Mouse (Mus musculus) kidney, adult 2 months (tissue): ENCODE data around the gene Nphs1.

Experiments used
- CTCF ChIP-seq: fragments of 200-500 bp; conservative IDR thresholded peaks from 2 replicates; pipeline ENCODE4 v1.5.1; 2011; ENCODE audit warnings: low read depth, mild to moderate bottlenecking, control low read depth, low read length, moderate library complexity, mixed read lengths; ENCODE audit not compliant: insufficient read depth, insufficient read length
- POLR2A ChIP-seq: fragments of 200-500 bp; IDR thresholded peaks from one replicate; pipeline ENCODE4 v1.6.1; 2011; ENCODE audit warnings: low read depth, low read length, control low read depth

DNA sequence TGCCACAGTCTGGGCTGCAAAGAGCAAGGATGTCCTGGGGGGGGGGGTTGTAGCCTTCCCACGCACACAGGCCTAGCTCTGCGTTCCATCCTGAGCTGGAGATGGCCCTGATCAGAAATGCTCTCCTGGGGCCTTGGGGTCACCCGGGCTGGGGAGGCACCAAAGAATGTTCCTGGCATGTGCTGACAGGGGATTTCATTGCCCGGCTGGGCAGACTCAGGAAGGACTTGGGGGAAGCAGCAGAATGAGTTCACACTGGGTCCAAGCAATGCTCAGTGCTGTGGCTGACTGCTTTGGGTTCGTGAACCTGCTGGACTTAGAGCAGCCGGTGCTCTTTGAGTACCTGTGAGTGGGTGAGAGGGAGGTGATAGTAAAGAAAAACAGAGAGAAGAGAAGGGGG lies 1.4 kb downstream of the Nphs1 start:
- TF ChIP-seq CTCF = no peak
- TF ChIP-seq POLR2A = no peak
